Mouse (Mus musculus) naive thymus-derived CD4-positive, alpha-beta T cell, adult 2 months (primary cell): ENCODE measurements around the gene Ano6.

Source experiments
- DNase-seq: peaks from one replicate; pipeline ENCODE4 v3.0.0-alpha.2; 2011; ENCODE audit warnings: low read depth

Gene Ano6

DNA sequence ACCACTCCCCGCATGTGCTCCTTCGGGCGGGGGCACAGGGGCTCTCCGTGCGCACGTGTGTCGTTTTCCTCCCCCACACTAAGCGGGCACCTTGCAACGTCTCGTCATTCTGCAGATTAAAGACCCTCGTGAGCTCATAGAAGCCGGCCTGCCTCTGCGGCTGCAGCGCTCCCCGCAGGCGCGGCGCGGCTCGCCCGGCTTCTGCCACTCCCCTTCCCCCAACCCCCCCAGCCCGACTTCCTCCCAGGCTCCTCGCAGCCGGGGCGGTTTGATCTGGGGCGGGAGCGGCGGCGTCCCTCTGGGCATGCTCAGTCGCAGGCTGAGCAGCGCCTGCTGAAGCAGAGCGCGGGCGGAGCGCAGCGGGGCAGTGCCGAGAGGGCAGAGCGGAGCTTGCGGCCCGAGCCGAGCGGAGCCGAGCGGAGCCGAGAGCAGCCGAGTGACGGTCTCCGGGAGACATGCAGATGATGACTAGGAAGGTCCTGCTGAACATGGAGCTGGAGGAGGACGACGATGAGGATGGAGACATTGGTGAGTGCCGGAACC is at the start of gene Ano6:
Gene Ano6 (plus strand): TSS at position 315 of the 543 bp plus-strand sequence.
- peak; percentile 96 for DNase-seq

DNA sequence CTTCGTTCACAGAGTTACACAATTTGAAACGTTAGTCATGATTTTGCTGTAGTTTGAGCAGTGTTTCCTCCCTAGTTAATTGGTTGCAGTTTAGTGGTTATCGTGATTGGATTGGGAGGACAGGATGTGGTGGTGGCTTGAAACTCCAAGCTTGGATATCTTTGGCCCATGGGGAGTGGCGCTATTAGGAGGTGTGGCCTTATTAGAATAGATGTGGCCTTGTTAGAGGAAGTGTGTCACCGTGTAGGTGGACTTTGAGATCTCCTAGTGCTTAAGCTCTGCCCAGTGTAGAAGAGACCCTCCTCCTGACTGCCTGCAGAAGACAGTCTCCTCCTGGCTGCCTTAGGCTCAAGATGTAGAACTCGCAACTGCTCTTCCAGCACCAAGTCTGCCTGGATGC is 47.7 kb upstream of the Ano6 start:
- DNase-seq = no peak

DNA sequence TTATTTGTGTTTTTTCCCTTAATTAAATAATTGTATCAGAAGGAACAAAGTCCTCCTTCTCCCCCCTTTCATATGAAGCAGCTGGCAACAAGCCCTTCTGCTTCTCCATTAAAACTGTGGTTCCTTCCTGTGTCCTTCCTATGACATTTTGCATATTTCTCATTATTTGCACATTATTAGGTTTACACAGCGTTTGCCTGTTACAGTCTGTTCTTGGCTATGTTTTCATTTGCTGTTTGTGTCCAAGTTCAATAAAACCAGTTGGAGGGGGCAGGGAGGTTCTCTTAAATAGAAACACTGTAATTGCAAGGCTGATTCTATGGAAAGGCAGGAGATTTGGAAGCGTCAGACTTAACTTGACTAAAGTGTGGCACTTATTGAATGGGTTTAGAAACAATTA is 46.8 kb upstream of the Ano6 start:
- no peak for DNase-seq

DNA sequence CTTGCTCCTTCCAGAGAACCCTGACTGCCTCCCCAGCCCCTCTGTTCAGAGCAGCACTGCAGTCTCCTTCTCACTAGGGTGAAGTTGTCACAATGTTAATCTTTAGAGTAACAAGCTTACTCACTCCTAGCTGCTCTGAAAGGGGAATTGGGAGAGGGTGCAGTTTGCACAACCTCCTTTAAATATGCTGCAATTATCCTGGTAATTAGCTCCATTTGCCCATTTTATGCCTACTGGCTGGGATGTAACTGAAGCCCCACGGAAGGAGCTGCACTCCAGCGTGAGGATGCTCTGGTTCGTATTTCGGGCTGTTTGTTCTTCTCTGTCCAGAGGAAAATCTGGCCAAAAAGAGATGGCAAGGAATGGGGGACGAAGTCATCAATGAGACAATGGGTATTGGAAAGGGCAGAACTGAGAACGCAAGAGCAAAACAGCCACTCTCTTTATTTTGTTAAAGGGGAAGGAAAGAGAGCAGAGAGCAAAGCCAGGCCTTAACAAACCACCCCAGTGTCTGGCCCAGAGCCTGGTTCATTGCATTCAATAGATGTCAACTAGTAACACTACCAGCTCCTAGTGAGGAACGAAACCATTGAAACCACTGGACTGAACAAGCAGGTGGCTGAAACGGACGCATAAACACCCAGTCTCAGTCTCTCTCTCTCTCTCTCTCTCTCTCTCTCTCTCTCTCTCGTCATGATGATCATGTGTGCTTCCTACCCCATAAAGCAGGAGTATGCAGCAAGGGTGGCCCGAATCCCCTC is 45.1 kb upstream of the Ano6 start:
- DNase-seq = no peak

GRCm38 (mm10) chr15:95746513-95746912 is 44.1 kb upstream of the Ano6 start:
- no peak for DNase-seq

DNA sequence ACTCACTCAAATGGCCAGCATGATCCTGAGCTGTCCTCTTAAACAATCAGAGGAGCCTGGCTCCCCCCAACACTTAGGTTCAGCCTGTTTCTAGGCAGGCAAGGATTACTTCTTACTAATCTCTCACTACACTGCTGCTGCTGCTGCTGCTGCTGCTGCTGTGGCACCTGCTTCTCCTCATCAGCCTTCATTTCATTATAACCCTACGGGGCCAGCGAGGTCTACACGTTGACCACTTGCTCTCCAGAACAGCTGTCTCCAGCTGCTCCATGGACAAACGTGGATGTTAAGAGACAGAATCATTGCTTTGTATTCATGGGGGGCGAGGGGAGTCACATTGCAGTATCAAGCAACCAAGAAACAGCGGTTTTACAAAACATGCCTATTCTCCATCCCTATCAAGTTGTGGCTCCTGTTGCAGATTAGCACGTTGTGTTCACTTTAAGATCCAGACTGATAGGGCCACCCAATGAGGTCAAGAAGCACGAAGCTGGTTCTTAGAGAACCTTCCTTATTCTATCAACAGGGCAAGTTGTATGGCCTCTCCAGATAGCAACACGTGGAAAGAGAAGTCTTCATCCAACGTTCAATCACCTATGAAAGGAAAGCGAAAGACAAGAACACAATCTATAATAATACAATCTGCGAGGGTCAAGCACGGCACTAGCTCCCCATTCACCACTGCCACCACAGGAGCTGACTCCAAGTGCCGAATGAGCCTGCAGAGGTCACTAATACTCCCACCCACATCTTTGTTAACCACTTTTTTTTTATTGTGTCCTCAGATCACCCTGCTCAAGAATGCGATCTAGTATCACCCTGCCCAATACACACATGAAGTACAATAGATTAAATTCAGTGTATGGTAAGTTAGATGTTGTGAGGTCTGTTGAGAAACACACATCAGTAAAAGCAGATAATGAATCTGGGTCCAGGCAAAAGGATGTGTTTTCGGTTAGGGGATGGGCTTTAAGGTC is 43.4 kb upstream of the Ano6 start:
- DNase-seq = no peak

GRCm38 (mm10) chr15:95749216-95749615 is 41.4 kb upstream of the Ano6 start:
- DNase-seq = no peak

DNA sequence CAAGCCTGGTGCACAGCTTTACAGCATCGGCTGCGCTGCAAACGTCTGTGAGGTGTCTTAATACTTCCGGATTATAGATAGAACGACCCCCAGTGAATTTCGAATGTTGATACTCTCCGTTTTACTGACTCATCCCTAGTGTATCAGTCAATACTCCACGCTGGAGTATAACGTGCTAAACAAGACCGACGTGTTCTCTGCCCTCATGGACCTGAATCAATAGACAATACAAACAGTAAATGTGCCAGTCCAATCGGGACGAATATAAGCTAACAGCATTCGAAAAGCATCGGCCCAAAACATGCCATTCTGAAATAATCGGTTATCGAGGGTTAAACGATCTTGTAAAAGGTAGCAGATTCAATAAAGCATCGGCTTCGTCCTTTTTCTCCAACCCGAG is 40.6 kb upstream of the Ano6 start:
- DNase-seq = no peak

GRCm38 (mm10) chr15:95751832-95752676 is 38.6 kb upstream of the Ano6 start:
- no peak for DNase-seq

- DNase-seq = no peak
Observed at GRCm38 (mm10) chr15:95752677-95753019, 38.0 kb upstream of the Ano6 start.

DNA sequence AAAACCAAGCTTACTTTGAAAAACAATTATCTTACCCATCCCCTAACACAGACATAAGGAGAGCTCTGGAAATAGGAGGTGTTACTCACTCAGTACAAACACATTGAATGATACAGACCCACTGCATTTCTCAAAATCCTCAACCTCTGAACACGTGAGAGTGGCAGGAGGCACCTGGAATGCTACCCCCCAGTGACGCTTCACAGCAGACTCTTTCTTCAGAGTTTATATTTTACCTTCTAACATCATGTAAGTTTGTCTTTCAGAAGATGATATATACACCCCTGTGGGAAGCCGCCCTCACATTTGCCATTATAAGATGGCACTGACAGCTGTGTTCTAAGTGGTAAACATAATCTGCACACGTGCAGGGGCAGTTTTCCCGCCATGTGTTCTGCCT is 37.6 kb upstream of the Ano6 start:
- no peak for DNase-seq

- DNase-seq = no peak
Observed at GRCm38 (mm10) chr15:95757169-95757568, 33.5 kb upstream of the Ano6 start.

DNA sequence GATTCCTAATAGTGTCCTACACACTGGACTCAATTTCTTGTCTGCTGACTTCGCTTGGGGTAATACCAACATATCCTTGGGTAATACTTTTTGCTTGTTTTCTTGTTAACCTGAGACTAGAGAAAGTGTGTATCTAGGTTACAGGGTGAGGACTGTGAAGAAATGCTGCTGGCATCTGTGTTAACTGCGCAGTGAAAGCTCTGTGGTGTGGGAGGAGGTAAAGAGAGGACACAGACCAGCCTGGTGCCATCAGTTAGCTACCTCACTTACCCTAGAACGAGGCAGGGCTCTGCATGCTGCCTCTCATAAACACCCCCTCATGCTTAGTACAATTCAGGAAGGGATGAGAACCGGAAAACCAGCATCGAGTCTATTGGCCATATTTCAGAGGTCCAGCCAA is 32.6 kb upstream of the Ano6 start:
- no peak for DNase-seq

- no peak for DNase-seq
Observed at GRCm38 (mm10) chr15:95758696-95759434, 31.8 kb upstream of the Ano6 start.

DNA sequence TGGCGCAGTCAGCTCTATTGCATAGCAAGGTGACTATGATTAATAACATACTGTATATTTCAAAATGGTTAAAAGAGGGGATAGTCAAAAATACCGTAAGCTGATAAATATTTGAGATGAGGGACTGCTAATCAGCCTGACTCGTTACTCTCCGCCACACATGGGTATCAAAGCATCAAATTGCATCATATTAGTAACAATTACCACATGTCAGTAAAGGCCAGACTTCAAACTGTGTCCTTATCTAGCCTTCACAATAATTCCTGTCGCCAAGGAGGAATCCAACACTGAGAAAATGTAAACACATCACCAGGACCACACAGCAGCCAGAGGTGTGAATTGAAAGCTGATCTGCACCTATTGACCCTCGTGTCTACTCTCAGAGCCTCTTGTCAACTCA is 30.8 kb upstream of the Ano6 start:
- DNase-seq = no peak

DNA sequence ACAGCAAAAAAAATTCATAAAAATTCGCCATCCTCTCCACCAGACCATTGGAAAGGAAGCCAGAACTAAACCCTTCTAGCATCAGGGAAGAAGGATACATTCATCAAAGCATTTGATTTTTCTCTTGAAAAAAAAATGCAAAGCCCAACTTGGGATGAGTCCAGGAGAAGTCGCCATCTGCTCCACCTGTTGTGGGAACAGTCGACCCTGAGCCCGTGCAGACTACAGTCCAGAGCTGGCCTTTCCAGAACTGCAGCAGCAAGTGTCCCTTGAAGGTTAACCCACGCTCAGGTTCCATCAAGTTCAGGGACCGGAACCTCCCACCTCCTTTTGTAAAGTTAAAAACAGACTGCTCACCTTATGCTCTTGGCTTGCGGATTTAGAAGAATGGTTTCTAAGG is 29.2 kb upstream of the Ano6 start:
- DNase-seq = no peak

GRCm38 (mm10) chr15:95762661-95763303 is 27.9 kb upstream of the Ano6 start:
- peak; percentile 71 for DNase-seq

- DNase-seq = no peak
Observed at GRCm38 (mm10) chr15:95763464-95763863, 27.2 kb upstream of the Ano6 start.

DNA sequence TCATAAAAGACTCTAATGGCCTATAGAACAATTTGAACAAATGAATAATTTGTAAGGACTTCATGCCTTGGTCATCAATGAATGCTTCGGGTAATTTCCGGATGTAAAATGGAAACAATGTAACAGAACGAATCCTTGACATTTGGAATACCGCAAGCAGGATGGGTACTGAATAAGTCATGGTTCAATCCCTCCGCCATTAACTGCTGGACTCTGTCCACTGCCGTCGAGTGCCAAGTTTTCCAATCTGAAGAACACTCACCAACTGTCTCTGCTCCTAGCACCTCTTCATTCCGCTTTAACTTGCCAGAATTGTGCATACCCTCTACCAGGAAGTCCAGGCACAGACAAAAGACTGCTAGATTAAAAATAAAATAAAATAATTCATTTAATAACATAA is 25.4 kb upstream of the Ano6 start:
- DNase-seq = no peak

DNA sequence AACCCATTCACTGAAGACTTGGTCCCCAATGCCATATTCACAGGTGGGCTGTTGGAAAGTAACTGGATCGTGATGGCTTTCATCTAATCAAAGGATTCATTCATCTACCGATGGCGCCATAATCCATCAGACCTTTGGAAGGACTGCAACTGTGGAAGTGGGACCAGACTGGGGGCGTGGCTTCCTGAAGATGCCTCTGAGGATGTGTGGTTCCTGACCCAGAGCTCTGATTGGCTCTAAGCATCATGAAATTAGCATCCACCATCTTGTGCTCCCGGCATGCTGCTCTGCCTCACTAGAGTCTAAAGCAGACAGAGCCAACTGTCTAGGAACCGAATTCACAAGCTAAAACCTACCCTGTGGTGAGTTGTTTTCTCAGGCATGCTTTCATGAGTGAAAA is 24.7 kb upstream of the Ano6 start:
- no peak for DNase-seq

DNA sequence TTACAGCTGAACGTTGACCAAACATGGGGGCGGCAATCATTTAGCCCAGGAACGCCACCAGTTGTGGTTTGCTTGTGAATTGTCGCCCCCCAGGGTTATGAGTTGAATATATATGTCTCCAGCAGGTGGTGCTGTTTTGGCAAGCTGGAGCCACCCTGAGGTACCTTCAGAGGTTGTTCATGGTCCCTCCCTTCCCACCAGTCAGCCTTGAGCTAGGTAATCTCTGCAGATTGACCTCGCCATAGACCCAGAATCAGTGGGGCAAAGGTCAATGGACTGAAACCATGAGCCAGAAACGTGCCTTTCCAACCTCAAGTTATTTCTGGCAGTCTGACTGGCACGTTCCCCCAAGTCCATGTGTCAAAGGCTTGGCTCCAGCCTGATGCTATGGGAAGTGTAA is 22.8 kb upstream of the Ano6 start:
- peak; percentile 47 for DNase-seq
